Mouse (Mus musculus) thymus, adult 2 months (tissue): ENCODE measurements at regions not wholly inside any gene's neighbourhood (a gene's known extent, or its start where the extent isn't known, plus 50 kb on each side); places are given as distances from the start of the nearest gene placed in this dataset.

Experiments
- CTCF ChIP-seq: fragments of 200-500 bp; IDR thresholded peaks from 2 replicates; pipeline ENCODE4 v1.5.1; 2012; ENCODE audit warnings: mild to moderate bottlenecking, control low read depth, low read length, moderate library complexity, borderline replicate concordance; ENCODE audit not compliant: control insufficient read depth, poor library complexity, insufficient read depth; ENCODE audit errors: extremely low read depth
- POLR2A ChIP-seq: fragments of 200-500 bp; IDR thresholded peaks from 2 replicates; pipeline ENCODE4 v1.6.1; 2012; ENCODE audit warnings: mild to moderate bottlenecking, low read length, control low read depth, moderate library complexity; ENCODE audit not compliant: control insufficient read depth, poor library complexity, insufficient read depth; ENCODE audit errors: extremely low read depth

GRCm38 (mm10) chr11:19160669-19161068 lies 141.9 kb upstream of the Meis1 start:
- no peak for TF ChIP-seq CTCF
- no peak for TF ChIP-seq POLR2A
